Mouse (Mus musculus): ENCODE results near the gene Gm28845. TPM values are rescaled to one million over a fixed set of nuclear protein-coding genes. Genes with fewer than 3 reads are reported as not detected.

Gene Gm28845
- total and polyA plus RNA-seq, 3 experiments, result not detected

Other genes starting within 250 kb of the Gm28845 start
- 1.7 and 1.8 TPM in 2 replicates for gene Plekhm3, start 162.7 kb downstream of the Gm28845 start, total RNA-seq (2012; rRNA removed)
- 1 to 10 TPM in 1 of 2 experiments, not detected in 1; 2.0 TPM for gene Plekhm3, start 162.7 kb downstream of the Gm28845 start, polyA plus RNA-seq (2012; ENCODE audit: insufficient read depth in 1 of 2, insufficient read length in 2 of 2, low read depth in 1 of 2, low replicate concordance in 2 of 2, missing spikeins in 1 of 2)
- not detected in 2 replicates for gene Akr1cl, start 86.8 kb downstream of the Gm28845 start, total RNA-seq (2012; rRNA removed)
- gene Akr1cl, start 86.8 kb downstream of the Gm28845 start, polyA plus RNA-seq (2012; ENCODE audit: insufficient read depth in 1 of 2, insufficient read length in 2 of 2, low read depth in 1 of 2, low replicate concordance in 2 of 2, missing spikeins in 1 of 2), result not detected
- gene Cryge, start 68.4 kb downstream of the Gm28845 start, total RNA-seq (2012; rRNA removed), result not detected in 2 replicates
- gene Cryge, start 68.4 kb downstream of the Gm28845 start, polyA plus RNA-seq (2012; ENCODE audit: insufficient read depth in 1 of 2, insufficient read length in 2 of 2, low read depth in 1 of 2, low replicate concordance in 2 of 2, missing spikeins in 1 of 2), result not detected
- not detected in 2 replicates for gene Crygd, start 56.1 kb downstream of the Gm28845 start, total RNA-seq (2012; rRNA removed)
- not detected for gene Crygd, start 56.1 kb downstream of the Gm28845 start, polyA plus RNA-seq (2012; ENCODE audit: insufficient read depth in 1 of 2, insufficient read length in 2 of 2, low read depth in 1 of 2, low replicate concordance in 2 of 2, missing spikeins in 1 of 2)
- not detected in 2 replicates for gene Crygc, start 45.9 kb downstream of the Gm28845 start, total RNA-seq (2012; rRNA removed)
- not detected for gene Crygc, start 45.9 kb downstream of the Gm28845 start, polyA plus RNA-seq (2012; ENCODE audit: insufficient read depth in 1 of 2, insufficient read length in 2 of 2, low read depth in 1 of 2, low replicate concordance in 2 of 2, missing spikeins in 1 of 2)
- gene Crygb, start 37.3 kb downstream of the Gm28845 start, total RNA-seq (2012; rRNA removed), result not detected in 2 replicates
- gene Crygb, start 37.3 kb downstream of the Gm28845 start, polyA plus RNA-seq (2012; ENCODE audit: insufficient read depth in 1 of 2, insufficient read length in 2 of 2, low read depth in 1 of 2, low replicate concordance in 2 of 2, missing spikeins in 1 of 2), result not detected
- not detected in 2 replicates for gene Cryga, start 16.2 kb downstream of the Gm28845 start, total RNA-seq (2012; rRNA removed)
- not detected for gene Cryga, start 16.2 kb downstream of the Gm28845 start, polyA plus RNA-seq (2012; ENCODE audit: insufficient read depth in 1 of 2, insufficient read length in 2 of 2, low read depth in 1 of 2, low replicate concordance in 2 of 2, missing spikeins in 1 of 2)
- not detected in 2 replicates for gene D630023F18Rik, start 3.7 kb upstream of the Gm28845 start, total RNA-seq (2012; rRNA removed)
- gene D630023F18Rik, start 3.7 kb upstream of the Gm28845 start, polyA plus RNA-seq (2012; ENCODE audit: insufficient read depth in 1 of 2, insufficient read length in 2 of 2, low read depth in 1 of 2, low replicate concordance in 2 of 2, missing spikeins in 1 of 2), result not detected
- gene Idh1, start 66.9 kb upstream of the Gm28845 start, total RNA-seq (2012; rRNA removed), result 19.3 and 26.8 TPM in 2 replicates
- 10 to 100 TPM in 1 of 2 experiments, not detected in 1; 26.7 TPM for gene Idh1, start 66.9 kb upstream of the Gm28845 start, polyA plus RNA-seq (2012; ENCODE audit: insufficient read depth in 1 of 2, insufficient read length in 2 of 2, low read depth in 1 of 2, low replicate concordance in 2 of 2, missing spikeins in 1 of 2)
- gene Pikfyve, start 67.1 kb upstream of the Gm28845 start, total RNA-seq (2012; rRNA removed), result 13.3 and 14.7 TPM in 2 replicates
- 10 to 100 TPM in 1 of 2 experiments, not detected in 1; 11.5 TPM for gene Pikfyve, start 67.1 kb upstream of the Gm28845 start, polyA plus RNA-seq (2012; ENCODE audit: insufficient read depth in 1 of 2, insufficient read length in 2 of 2, low read depth in 1 of 2, low replicate concordance in 2 of 2, missing spikeins in 1 of 2)
- gene Pth2r, start 162.5 kb upstream of the Gm28845 start, total RNA-seq (2012; rRNA removed), result not detected in 2 replicates
- not detected for gene Pth2r, start 162.5 kb upstream of the Gm28845 start, polyA plus RNA-seq (2012; ENCODE audit: insufficient read depth in 1 of 2, insufficient read length in 2 of 2, low read depth in 1 of 2, low replicate concordance in 2 of 2, missing spikeins in 1 of 2)

Data from MEL (cell line).